Mouse (Mus musculus) embryo, embryonic 11.5 days (tissue): ENCODE results near the gene Gm5767.

Experiments used
- DNase-seq: peaks from one replicate; pipeline ENCODE4 v3.0.0-alpha.2; 2012; ENCODE audit warnings: low read depth, low spot score

Gm5767 gene

DNA sequence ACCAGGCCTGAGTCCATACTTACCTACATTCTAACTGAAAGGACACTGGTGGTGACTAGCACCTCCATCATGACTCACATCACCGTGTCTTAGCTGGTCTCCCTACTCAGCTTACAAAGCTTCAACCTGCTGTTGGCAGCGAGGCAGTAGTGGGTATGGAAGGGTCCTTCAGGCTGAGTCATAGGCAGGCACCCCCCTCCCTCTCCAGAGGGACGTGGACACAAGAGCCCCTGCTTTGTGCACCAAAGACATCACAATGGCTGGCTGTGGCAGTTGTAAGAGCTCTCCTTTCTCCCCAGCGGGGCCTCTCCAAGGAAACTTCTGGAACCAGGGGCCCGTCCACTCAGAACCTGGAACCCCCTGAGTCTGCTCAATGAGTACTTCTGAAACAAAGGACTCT, at the start of gene Gm5767:
Gene Gm5767 (plus strand): TSS at position 301 of the 400 bp plus-strand sequence.
- DNase-seq, result no peak

DNA sequence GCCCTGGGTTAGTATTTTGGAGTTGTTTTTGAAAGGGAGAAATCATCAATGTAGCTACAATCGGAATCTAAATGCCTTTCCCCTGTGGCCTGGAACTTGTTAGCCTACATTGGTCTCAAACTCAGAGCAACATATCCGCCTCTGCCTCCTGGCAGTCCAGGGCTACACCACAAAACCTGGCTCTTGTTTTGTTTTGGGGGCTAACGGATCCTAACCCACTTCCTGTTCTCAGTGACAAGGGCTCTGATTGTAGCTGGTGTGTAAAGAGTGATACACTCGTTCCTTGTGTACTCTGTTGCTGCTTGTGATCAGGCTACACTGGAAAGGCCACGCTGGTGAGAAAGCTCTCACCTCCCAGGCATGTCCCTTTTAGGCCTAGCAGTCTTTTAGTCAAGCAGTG, 49.1 kb upstream of the Gm5767 start:
- DNase-seq, result no peak

GRCm38 (mm10) chr16:8636867-8637216, 43.7 kb upstream of the Gm5767 start:
- no peak for DNase-seq

DNA sequence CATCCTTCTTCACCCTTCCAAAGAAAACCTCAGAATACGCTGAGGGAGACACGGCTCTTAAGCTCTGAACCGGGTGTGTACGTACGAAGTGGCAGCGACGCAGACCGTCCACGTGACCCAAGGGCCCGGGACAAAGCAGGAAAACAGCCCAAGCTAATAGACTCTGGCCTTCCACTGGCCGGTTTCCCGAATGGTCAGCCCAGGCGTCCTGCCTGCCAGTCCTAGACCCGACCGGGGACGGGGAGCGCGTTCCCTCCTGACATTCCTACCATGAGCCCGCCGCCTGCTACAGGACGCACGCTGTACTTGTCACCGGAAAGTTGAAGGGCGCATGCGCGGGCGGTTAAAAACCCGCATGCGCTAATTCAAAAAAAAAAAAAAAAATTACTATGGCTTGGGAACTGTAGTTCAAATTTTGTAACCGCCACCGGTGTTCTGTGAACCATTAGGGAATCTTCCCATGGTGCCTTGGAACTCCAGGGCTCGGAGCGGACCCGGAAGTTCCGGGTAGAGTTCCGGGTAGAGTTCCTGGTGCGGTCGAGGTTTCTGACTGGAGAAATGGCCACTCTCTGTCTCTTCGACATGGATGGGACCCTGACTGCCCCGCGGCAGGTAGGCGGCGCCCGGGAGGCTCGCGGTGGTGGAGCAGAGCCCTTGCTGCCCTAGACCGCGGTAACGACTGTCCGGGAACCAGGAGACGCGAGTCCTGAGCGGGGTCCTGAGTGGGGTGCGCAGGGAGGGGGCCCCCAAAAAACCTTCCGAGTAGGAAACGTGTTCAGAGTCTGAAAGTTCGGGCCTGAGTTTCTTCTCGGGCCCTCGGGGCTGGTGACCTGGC, 43.1 kb upstream of the Gm5767 start, which contains the start of the genes Pmm2 and Tmem186:
Gene Pmm2 (plus strand): TSS at position 458 of the 835 bp plus-strand sequence.
Gene Tmem186 (minus strand): TSS at position 496 of the 835 bp plus-strand sequence.
- peak; percentile 84 for DNase-seq

DNA sequence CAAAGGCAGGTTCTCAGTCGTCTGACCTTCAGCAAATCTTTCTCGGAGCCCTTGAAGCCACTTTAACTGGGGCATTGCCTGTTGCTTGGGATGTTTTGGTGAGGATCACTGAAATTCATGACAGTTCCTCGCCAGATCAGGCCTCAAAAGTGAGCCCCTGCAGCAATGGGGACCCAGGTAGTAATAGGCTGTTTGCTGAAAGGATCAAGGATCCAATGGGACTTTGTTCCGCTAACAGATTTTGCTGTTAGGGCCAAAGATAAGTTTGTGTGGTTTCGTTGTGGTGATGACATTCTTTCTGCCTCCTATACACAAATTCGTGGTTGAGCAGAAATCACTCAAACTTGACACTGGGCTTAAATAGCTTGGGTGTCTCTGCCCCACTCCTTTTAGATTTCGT, 42.4 kb upstream of the Gm5767 start:
- no peak for DNase-seq

GRCm38 (mm10) chr16:8639466-8640191, 40.9 kb upstream of the Gm5767 start:
- no peak for DNase-seq

- DNase-seq, result no peak
Observed at GRCm38 (mm10) chr16:8643855-8644254, 36.7 kb upstream of the Gm5767 start.

DNA sequence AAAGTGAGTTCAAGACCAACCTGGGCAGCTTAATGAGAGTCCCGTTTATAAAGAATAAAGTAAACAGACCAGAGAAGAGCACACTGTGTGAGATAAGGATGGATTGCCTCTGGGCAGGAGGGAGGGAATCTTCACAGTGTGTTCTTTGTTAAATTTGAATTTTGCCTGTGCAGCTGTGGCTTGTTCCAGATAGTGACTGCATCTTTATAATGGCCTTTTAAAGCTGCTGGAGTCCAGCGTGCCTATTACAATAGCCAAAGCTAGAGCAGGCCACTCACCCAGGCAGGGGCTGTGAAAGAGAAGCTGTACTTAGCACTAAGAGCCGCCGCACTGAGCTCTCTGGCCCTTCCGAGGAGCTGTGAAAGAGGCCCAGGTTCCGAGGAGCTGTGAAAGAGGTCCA, 35.0 kb upstream of the Gm5767 start:
- DNase-seq, result no peak

DNA sequence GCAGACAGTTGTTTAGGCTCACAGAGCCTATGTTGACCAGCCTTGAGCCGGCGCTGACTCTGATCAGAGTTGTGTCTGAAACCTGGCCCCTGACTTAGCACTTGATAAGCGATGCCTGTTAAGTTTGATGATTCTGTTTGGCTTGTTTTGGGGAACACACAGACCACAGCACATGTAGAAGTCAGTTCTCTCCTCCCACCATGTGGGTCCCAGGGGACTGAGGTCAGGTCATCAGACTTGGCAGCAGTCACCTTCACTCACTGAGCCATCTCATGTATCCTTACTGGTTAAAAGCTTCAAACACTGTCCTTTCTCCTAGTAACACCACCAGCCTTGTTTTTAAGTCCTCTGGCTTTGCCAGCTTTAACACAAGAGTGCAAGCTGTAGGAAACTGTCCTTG, 30.6 kb upstream of the Gm5767 start:
- DNase-seq, result no peak

DNA sequence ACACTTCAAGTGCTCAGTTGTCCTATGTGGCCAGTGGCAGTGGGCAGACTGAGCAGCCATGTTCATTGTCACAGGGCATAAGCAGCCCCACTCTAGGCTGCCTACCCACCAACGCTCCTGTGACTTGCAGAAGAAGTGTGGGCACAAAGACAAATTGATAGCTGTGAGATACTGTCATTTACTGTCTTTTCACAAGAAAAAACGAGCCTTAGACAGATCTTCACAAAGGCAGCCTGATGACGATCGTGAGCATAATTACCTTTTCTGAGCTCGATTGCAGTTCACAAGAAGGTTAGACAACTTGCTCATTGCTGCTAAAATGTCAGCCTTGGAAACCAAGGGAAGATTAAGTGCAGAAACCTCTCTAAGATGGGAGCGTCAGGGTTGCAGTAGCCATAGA, 25.5 kb upstream of the Gm5767 start:
- DNase-seq, result no peak

- no peak for DNase-seq
Observed at GRCm38 (mm10) chr16:8655599-8655998, 25.0 kb upstream of the Gm5767 start.

DNA sequence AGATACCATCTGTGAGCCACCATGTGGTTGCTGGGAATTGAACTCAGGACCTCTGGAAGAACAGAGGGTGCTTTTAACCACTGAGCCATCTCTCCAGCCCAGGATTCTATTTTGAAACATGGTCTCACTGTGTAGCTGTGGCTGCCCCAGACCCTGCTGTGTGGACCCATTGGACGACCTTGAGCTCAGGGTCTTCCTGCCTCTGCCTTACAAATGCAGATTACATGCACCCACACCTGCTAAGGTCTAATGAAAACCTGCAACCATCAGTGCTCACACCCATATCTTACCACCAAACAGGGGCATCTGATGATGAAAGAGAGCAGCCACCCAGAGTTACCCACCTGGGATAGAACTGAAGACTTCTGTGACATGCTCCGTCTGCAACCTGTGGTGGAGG, 24.3 kb upstream of the Gm5767 start:
- DNase-seq, result no peak

DNA sequence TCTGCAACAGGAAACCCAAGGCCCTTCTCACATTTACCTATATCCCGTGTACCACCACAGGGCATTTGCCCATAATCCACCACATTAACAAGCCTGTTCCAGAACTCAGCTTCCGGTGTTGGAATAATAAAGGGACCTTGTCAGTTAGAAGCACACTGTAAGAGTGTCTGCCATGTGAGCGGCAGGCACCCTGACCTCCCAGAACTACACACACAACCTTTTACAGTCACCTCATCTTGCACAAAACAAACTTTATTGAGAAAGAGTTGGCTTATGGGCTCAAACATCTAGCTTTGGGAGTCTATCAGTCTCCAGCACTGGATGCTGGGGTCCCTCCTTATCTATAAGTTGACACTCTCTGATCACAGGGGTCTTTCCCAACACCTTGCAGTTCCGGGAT, 22.2 kb upstream of the Gm5767 start:
- no peak for DNase-seq

DNA sequence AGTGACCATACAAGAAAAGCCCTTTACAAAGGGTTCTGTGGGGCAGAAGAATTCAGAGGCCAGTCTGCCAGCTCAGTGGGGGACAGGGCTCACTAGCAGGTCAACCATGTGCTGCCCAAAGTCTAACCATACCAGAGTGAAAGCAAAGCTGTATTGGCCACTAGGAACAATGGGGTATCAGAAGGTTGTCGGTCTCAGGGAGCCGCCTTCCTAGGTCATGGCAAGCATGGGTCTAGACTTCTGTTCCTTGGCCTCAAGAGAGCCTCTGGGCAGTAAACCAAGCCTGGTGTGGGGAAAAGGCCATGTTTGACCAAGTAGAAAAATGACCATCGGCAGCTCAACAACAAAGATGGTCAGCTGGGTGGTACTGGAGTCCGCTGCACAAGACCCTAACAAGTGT, 21.8 kb upstream of the Gm5767 start:
- no peak for DNase-seq

DNA sequence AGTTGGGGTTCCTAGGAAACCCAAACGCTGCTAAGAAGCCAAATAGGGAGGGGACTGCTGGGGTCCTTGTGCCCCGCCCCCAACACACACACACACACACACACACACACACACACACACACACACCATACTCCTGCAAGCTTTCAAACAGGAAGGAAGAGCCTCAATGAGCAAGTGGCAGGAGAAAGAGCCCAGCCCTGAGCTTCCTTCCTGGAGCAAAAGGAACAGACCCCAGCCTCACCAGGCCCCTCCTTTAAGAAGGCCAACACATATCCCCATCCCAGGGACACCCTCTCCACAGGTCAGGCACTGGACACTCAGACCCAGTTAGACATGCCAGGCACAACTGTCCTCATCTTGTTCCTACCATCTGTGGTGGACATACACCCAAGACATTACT, 17.5 kb upstream of the Gm5767 start:
- DNase-seq, result no peak

GRCm38 (mm10) chr16:8663606-8664539, 16.7 kb upstream of the Gm5767 start:
- no peak for DNase-seq

DNA sequence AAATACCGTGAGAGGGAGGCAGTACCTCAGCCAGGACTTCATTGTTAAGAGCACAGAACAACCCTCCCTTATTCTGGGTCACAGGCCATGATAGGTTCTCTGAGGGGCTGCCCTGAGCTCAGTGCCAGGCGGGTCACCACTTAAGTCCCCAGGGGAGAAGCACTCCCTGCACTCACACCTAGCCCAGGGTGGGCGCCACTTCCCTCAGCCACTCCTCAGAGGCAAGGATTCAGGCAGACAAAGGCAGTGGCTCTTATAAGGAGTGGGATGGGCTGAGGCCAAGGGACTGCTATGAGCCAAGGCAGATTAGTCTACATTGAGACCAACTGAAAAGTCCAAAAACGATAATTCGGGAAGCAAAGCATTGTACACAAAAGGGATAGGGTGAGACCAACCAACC, 15.2 kb upstream of the Gm5767 start:
- no peak for DNase-seq

DNA sequence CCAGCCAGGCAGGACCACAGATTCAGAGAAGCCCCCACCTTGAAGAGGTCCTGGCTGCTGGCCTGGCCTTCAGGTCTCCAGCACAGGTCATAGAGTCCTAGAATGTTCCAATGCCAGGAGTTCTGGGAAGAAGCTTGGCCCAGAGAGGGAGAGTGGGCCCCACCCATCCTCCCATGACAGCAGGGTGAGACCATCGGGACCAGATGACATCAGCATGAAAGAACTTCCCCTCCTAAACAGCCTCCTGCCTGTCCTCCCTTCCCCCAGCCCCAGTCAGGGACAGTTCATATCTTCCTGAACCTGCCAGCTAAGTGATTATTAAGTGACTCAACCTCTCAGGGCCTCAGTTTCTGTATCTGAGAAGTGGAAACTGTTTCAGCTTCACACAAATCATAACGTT, 14.1 kb upstream of the Gm5767 start:
- no peak for DNase-seq

DNA sequence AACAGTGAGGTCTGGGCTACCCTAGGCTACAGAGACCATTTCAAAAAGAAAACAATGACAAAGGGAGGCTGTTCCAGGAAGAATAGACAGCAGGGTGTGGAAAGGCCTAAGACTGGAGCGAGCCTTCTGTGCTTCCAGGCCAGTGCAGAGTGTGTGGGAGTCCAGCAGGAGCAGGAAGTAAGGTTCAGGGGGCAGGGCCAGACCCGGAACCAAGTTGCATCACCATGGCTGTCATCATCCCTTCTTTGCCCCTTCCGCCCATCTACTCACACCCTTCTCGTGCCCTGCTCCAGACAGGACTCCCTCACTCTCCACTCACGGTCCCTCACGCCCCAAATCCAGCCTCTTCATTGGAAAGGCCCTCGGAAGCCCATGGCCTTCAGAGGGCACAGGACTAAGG, 13.3 kb upstream of the Gm5767 start:
- no peak for DNase-seq

- DNase-seq, result no peak
Observed at GRCm38 (mm10) chr16:8667814-8668213, 12.8 kb upstream of the Gm5767 start.

DNA sequence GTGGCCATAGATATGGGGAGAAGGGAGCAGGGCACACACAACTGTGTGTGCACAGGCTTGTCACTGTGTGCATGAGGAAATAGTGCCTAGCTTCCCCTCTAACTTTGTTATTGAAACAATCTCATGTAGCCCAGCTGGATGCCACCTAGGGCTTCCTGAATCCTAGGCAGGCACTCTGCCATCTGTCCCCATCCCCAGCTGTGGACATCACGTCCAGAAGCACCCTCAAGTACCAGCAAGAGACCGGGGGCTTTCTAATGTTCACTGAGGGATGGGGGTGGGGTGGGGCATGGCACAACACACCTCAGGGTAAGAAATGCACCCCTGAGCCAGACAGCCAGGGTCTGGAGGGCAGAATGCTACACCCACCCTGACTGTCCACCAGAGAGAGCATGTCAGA, 12.2 kb upstream of the Gm5767 start:
- DNase-seq, result no peak

DNA sequence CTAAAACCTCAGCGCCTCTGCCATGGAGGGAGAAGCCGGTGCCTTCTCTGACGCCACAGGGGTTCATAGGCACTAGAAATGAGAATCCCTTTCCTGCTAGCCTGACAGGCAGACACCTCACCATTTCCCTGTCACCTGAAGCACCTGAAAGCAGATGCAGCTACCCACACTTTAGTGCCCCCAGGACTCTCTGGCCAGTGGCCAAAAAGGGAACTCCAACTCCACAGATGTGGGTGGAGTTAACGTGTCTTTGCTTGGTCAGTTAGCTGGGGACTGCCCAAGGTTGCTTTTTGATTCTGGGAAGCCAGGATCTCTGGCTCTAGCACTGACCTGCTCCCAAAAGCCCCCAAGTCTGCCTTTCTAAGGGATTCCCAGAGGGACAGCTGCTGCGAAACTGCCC, 11.1 kb upstream of the Gm5767 start:
- DNase-seq, result no peak
